Mouse (Mus musculus) lung, embryonic 14.5 days (tissue): Measurements from ENCODE around the gene Pxdn. TPM values are rescaled to one million over a fixed set of nuclear protein-coding genes. Genes with fewer than 3 reads are reported as not detected.
A peak's percentile ranks its signal among the peaks of the same experiment; 100 is the strongest.

Experiments used
- ATAC-seq: fragments of 200-750 bp; cut with Nextera tagmentation; 2 replicates; pipeline ENCODE4 v1.8.0; 2017; ENCODE audit warnings: mild to moderate bottlenecking, moderate TSS enrichment, moderate library complexity; ENCODE audit not compliant: insufficient read depth
- DNase-seq: peaks from one replicate; pipeline ENCODE4 v3.0.0-alpha.2; 2015
- H3K27ac ChIP-seq: fragments of 300-500 bp; sonication (generic); 2 replicates; pipeline ENCODE4 v1.5.1; 2014; ENCODE audit warnings: low read depth, mild to moderate bottlenecking, moderate library complexity
- H3K27me3 ChIP-seq: fragments of 300-500 bp; sonication (generic); 2 replicates; pipeline ENCODE4 v1.6.1; 2014; ENCODE audit warnings: low read length, control low read depth; ENCODE audit not compliant: insufficient read depth
- H3K36me3 ChIP-seq: fragments of 300-500 bp; sonication (generic); 2 replicates; pipeline ENCODE4 v1.6.1; 2014; ENCODE audit warnings: control low read depth; ENCODE audit not compliant: insufficient read depth
- H3K4me1 ChIP-seq: fragments of 300-500 bp; sonication (generic); 2 replicates; pipeline ENCODE4 v1.6.1; 2014; ENCODE audit warnings: antibody characterized with exemption, control low read depth; ENCODE audit not compliant: insufficient read depth
- H3K4me2 ChIP-seq: fragments of 300-500 bp; sonication (generic); 2 replicates; pipeline ENCODE4 v1.6.1; 2014; ENCODE audit warnings: mild to moderate bottlenecking
- H3K4me3 ChIP-seq: fragments of 300-500 bp; sonication (generic); 2 replicates; pipeline ENCODE4 v1.5.1; 2014; ENCODE audit warnings: low read depth, low read length
- H3K9ac ChIP-seq: fragments of 300-500 bp; sonication (generic); 2 replicates; pipeline ENCODE4 v1.6.1; 2014
- H3K9me3 ChIP-seq: fragments of 300-500 bp; sonication (generic); 2 replicates; pipeline ENCODE4 v1.6.1; 2016; ENCODE audit warnings: low read depth, low read length, control low read depth
- CTCF ChIP-seq: IDR thresholded peaks from 2 replicates; pipeline ENCODE4 v1.5.1; 2016; ENCODE audit warnings: antibody characterized with exemption, low read depth
- WGBS: fragments of 180-500 bp; shearing (Covaris S2); extraction: QIAGEN DNeasy Blood & Tissue Kit; methylation state at CpG from one replicate; pipeline ENCODE4 v1.1.7; 2014; 5-methylcytosine and 5-hydroxymethylcytosine counted together
- polyA plus RNA-seq: library from polyadenylated mRNA; unstranded; fragments of >200 nt; fragmentation: Nextera tagmentation; extraction: Ambion mirVana; gene quantifications from 2 replicates; pipeline ENCODE4 v1.2.1, GENCODE M21; 2014

Pxdn gene
- polyA plus RNA-seq, 1 experiment from 2014 or later = 144 TPM

DNA sequence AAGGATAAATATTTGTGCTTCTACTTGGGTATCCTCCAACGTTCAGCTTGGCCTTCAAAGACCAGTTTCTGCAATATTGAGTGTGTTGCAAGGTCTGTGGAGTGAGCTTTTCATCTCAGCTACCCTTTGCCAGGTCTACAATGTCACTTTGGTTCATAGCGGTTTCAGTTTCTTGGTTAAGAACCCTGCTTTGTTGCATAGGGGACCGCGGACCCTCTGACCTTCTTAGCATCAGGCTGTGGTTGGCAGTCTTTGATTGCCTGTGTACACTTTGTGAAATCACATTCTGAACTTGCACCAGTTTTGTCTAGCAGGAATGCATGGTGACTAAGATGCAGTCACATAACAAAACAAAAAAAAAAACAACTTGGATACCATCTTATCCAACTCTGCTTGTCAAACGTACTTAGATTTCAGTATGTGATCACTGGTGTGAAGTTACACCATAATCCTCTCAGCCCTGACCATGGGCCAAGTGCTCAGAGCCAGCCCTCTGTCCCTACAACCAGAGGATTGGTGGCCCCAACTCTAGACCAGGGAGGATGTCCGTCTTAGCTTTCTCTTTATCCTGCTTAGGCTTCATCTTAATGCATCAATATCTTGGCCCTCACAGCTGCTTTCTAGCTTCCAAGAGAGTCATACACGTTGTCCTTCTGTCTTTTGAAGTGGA lies 34.5 kb downstream of the Pxdn start:
- Histone ChIP-seq H3K27me3 (no peaks in the 10 kb centered on the region), H3K4me2 (no peak overlapping the region), H3K4me3 (no peak overlapping the region), H3K27ac (no peak overlapping the region), H3K4me1 (no peaks in the 10 kb centered on the region), H3K9me3 (no peaks in the 10 kb centered on the region), H3K9ac (no peak overlapping the region), H3K36me3 (peaks cover 28% of the 10 kb centered on the region)
- WGBS = 66% methylated on average over 7 of the region's 7 CpGs
- TF ChIP-seq CTCF = no peak
- ATAC-seq (no peak), DNase-seq (no peak)

DNA sequence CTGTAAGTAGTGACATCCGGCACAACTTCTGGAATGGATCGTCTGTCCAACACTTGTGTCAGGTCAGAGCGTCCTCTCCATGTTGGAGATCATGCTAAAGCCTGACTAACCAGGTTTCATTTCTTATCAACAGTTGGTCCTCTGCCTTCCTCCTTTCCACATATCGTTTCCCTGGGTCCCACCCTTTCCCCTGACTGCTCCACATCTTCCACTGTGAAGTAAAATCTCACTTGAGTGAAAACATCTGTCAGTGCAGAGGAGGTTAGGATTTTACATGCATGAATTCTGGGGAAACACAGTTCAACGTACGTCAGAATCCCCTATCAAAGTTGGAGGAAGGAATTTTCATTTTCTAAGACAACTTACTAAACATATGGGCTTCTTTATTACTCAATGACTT lies 35.1 kb downstream of the Pxdn start:
- TF ChIP-seq CTCF = no peak
- Histone ChIP-seq H3K9me3 (no peaks in the 10 kb centered on the region), H3K4me1 (no peaks in the 10 kb centered on the region), H3K27me3 (no peaks in the 10 kb centered on the region), H3K4me3 (no peak overlapping the region), H3K36me3 (peaks cover 31% of the 10 kb centered on the region), H3K27ac (no peak overlapping the region), H3K4me2 (no peak overlapping the region), H3K9ac (no peak overlapping the region)
- DNase-seq (no peak), ATAC-seq (no peak)
- WGBS = 55% methylated on average over 6 of the region's 6 CpGs

DNA sequence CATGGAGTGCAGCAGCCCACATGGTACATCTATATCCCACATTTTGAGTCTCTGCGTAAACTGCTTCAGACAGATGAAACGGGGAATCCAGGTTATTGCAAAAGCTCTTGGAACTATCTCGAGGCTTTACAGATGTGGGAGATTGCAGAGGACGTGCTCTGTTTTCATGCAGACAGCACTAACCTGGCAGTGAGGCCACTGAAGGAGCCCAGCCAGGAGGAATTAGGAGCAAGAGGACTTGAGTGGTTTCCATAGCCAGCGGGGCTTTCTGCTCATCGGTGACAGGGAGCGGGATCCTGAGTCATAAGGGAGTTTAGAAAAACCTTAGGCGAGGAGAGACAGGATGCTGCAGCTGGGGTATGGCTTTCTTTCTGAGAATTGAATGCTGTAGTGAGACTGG lies 42.7 kb downstream of the Pxdn start:
- H3K4me2 ChIP-seq = no peak overlapping the region
- 87% methylated on average over 8 of the region's 8 CpGs for WGBS
- DNase-seq = no peak
- H3K4me3 ChIP-seq = no peak overlapping the region
- H3K36me3 ChIP-seq = peaks cover 73% of the 10 kb centered on the region
- no peak overlapping the region for H3K27ac ChIP-seq
- no peak for ATAC-seq
- no peaks in the 10 kb centered on the region for H3K27me3 ChIP-seq
- no peaks in the 10 kb centered on the region for H3K4me1 ChIP-seq
- H3K9ac ChIP-seq = no peak overlapping the region
- no peaks in the 10 kb centered on the region for H3K9me3 ChIP-seq
- no peak for TF ChIP-seq CTCF

DNA sequence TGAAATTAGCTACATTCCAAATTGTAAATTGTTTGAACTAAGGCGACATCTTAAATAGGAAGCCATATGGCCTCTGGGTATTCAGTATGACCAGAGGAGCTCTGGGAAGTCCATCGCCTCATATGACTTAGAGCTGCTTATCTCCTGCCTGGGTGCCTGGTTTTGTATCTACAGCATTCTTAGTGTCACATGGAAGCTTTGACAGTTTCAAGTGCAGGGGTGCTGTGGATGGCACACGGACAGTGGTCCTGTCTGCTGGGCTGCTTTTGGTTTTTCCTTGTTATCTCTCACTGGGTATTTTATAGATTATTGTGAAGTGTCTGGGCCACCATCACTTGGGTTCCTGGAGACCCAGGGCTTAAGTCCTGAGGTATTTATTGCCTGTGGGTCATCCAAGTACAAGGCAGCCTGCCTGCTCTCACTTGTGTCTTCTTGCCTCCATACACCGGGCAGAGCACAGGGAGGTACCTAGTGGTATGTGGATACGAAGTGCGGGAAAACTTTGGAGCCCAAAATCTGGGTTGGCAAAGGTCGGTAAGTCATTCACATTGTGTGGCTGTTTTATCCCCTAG lies 44.4 kb downstream of the Pxdn start:
- no peak overlapping the region for H3K4me2 ChIP-seq
- no peak overlapping the region for H3K4me3 ChIP-seq
- H3K36me3 ChIP-seq = peaks cover 74% of the 10 kb centered on the region
- H3K4me1 ChIP-seq = no peaks in the 10 kb centered on the region
- H3K9me3 ChIP-seq = no peaks in the 10 kb centered on the region
- ATAC-seq = no peak
- TF ChIP-seq CTCF = no peak
- H3K27me3 ChIP-seq = no peaks in the 10 kb centered on the region
- 90% methylated on average over 7 of the region's 7 CpGs for WGBS
- no peak for DNase-seq
- H3K27ac ChIP-seq = no peak overlapping the region
- H3K9ac ChIP-seq = no peak overlapping the region

DNA sequence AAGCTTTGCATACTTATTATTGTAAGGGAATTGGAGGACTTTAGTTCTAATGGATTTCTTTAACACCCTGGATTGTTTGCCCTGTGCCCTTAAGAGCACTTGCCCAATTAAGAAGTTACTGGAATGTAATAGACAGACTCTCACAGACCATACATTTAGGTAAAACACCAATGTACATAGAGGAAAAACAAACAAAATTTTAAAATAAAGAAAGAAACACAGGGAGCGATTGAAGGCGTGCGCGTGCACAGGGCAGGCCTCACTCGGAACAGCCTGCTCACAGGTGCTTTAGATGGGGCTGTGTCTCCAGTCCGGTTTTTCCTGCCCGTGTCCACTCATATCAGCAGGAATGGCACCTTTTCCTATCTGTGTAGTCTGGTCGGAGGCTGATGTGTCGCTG lies 45.8 kb downstream of the Pxdn start:
- DNase-seq (no peak), ATAC-seq (peak; percentile 76)
- no peak for TF ChIP-seq CTCF
- H3K4me3 ChIP-seq = no peak overlapping the region
- no peaks in the 10 kb centered on the region for H3K27me3 ChIP-seq
- no peak overlapping the region for H3K27ac ChIP-seq
- H3K36me3 ChIP-seq = peaks cover 77% of the 10 kb centered on the region
- H3K9ac ChIP-seq = no peak overlapping the region
- no peaks in the 10 kb centered on the region for H3K4me1 ChIP-seq
- no peaks in the 10 kb centered on the region for H3K9me3 ChIP-seq
- 79% methylated on average over 9 of the region's 9 CpGs for WGBS
- H3K4me2 ChIP-seq = no peak overlapping the region

DNA sequence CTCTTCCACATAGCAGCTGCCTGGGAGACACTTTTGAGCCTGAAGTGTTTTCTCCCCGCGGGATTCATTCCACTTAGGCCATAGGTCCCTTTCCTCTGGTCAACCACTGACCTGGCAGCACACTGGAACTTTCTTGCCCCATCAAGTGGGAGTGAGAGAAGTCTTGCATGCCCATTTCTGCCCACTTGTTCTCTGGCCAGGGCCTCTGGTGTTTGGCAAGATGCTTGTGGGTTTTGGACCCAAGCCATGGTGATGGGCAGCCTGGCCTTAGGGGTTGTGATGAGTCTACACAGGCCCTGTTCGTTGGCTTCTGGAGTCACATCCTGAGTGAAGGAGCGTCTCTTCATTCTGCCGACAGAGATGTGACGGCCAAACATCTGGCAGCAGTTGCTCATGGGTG lies 47.7 kb downstream of the Pxdn start:
- ATAC-seq (no peak), DNase-seq (no peak)
- Histone ChIP-seq H3K27me3 (no peaks in the 10 kb centered on the region), H3K4me2 (no peak overlapping the region), H3K36me3 (peaks cover 79% of the 10 kb centered on the region), H3K9me3 (no peaks in the 10 kb centered on the region), H3K4me3 (no peak overlapping the region), H3K4me1 (no peaks in the 10 kb centered on the region), H3K9ac (no peak overlapping the region), H3K27ac (no peak overlapping the region)
- 86% methylated on average over 6 of the region's 6 CpGs for WGBS
- TF ChIP-seq CTCF = no peak

DNA sequence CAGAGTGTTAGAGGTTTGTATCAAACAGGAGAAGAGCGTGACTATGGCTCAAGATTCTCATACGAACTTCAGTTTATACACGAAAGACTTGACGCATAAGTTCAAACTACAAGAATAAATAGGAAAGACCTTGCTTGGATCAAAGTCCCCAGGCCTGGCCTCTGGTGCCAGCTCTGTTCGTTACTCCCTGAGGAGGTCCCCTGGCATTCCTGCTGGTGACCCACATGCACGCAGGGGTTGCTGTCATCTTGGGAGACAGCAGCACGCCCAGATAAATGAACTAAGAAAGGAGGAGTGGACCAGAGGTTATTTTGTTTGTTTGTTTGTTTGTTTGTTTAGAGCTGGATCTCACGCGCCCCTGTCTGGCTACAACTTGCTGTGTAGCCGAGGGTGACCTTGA lies 48.8 kb downstream of the Pxdn start:
- Histone ChIP-seq H3K4me1 (no peaks in the 10 kb centered on the region), H3K9ac (no peak overlapping the region), H3K4me3 (no peak overlapping the region), H3K27me3 (no peaks in the 10 kb centered on the region), H3K4me2 (no peak overlapping the region), H3K27ac (no peak overlapping the region), H3K36me3 (peaks cover 86% of the 10 kb centered on the region), H3K9me3 (no peaks in the 10 kb centered on the region)
- DNase-seq (no peak), ATAC-seq (no peak)
- 86% methylated on average over 10 of the region's 10 CpGs for WGBS
- TF ChIP-seq CTCF = no peak
